Mouse (Mus musculus) gastrocnemius, postnatal 4 days (tissue): ENCODE data around the gene Krtap5-3. TPM values are rescaled to one million over a fixed set of nuclear protein-coding genes. Genes with fewer than 3 reads are reported as not detected.

Source experiments
- total RNA-seq, 2 experiments: library from RNA; stranded (reverse); gene quantifications; 2 replicates each; pipeline ENCODE4 v1.2.3; 2021

Krtap5-3 gene
- total RNA-seq, 2 experiments from 2014 or later = not detected

Other genes starting within 250 kb of the Krtap5-3 start
- gene Mob2, start 140.3 kb upstream of the Krtap5-3 start, total RNA-seq = 10 to 100 TPM; 45.0 to 47.9 TPM
- gene Dusp8, start 105.5 kb upstream of the Krtap5-3 start, total RNA-seq = 10 to 100 TPM; 14.3 to 20.4 TPM
- gene Gm45618, start 80.6 kb upstream of the Krtap5-3 start, total RNA-seq = not detected
- not detected for gene Gm39115, start 65.3 kb upstream of the Krtap5-3 start, total RNA-seq
- gene Gm45337, start 56.8 kb upstream of the Krtap5-3 start, total RNA-seq = not detected
- gene Gm29735, start 44.3 kb upstream of the Krtap5-3 start, total RNA-seq = not detected
- not detected for gene Gm4553, start 35.6 kb upstream of the Krtap5-3 start, total RNA-seq
- gene Krtap5-2, start 25.4 kb upstream of the Krtap5-3 start, total RNA-seq = not detected
- gene Gm10153, start 11.0 kb upstream of the Krtap5-3 start, total RNA-seq = not detected
- not detected for gene Gm7579, start 10.5 kb downstream of the Krtap5-3 start, total RNA-seq
- gene Krtap5-5, start 28.6 kb downstream of the Krtap5-3 start, total RNA-seq = not detected
- gene Gm40460, start 39.7 kb downstream of the Krtap5-3 start, total RNA-seq = not detected
- gene Gm2431, start 57.0 kb downstream of the Krtap5-3 start, total RNA-seq = not detected
- not detected for gene Gm4559, start 73.0 kb downstream of the Krtap5-3 start, total RNA-seq
- not detected for gene Krtap5-1, start 95.8 kb downstream of the Krtap5-3 start, total RNA-seq
- not detected for gene Krtap5-4, start 102.2 kb downstream of the Krtap5-3 start, total RNA-seq
- 1 to 10 TPM in 1 of 2 experiments, not detected in 1; 1.1 TPM for gene Ifitm10, start 172.4 kb downstream of the Krtap5-3 start, total RNA-seq
- 1 to 10 TPM in 1 of 2 experiments, not detected in 1; 1.3 TPM for gene Gm49369, start 181.3 kb downstream of the Krtap5-3 start, total RNA-seq
- gene Ctsd, start 186.7 kb downstream of the Krtap5-3 start, total RNA-seq = 100 to 1,000 TPM; 265 to 273 TPM
- gene Syt8, start 233.5 kb downstream of the Krtap5-3 start, total RNA-seq = not detected
- 1,000 to 10,000 TPM; 7,757 to 8,026 TPM for gene Tnni2, start 240.4 kb downstream of the Krtap5-3 start, total RNA-seq